ENCODE assay signal across 10 mouse cellular contexts in the genomic region with DNA sequence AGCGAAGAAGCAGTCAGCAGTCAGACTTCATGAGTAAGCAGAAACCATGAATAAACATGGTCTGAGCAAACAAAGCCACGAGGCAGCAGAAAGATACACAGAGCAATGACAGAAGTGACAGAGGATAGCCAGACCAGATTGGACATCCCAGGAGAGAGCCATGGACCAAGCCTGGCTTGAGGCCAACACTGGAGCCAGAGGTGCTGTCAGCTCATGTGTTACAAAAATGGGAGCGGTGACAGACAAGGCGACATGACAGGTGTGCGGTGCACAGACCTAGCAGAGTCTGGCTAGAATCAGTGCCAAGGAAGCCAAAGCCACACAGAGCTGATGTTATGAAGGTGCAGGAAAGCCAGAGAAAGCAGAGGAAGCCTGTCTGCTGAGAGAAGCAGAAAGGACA. TPM values are rescaled to one million over a fixed set of nuclear protein-coding genes. Genes with fewer than 3 reads are reported as not detected.
A peak's percentile ranks its signal among the peaks of the same experiment; 100 is the strongest.
DNase-seq lines count a peak whose midpoint lies in the region; ATAC-seq and TF ChIP-seq lines count a peak whose summit lies in the region.
"Had no signal": no experiment of that assay in that cellular context is flagged by ENCODE, and none has a peak within 500 bp of the region (broad histone marks: within the 10 kb centered on the region; RNA-seq: fewer than 3 reads in every experiment).

No protein-coding gene starts in this region.

- no peak overlapping the region for H3K27ac ChIP-seq in hindbrain, embryonic 14.5 days
- no peak overlapping the region for H3K27ac ChIP-seq in hindbrain, embryonic 11.5 days (ENCODE audit: low read depth, low read length)
- peak overlapping the region; percentile 14; the same call in 1 of the 2 replicates for H3K27ac ChIP-seq in thymus, adult 2 months (ENCODE audit: control insufficient read depth, insufficient read depth, low read length)
- H3K27ac ChIP-seq in heart, postnatal 0 days (ENCODE audit: low read depth), result no peak overlapping the region
- H3K27ac ChIP-seq in limb, embryonic 10.5 days, result no peak overlapping the region
- H3K27ac ChIP-seq: embryonic facial prominence, embryonic 12.5 days; hindbrain, embryonic 15.5 days had no signal

- no peaks in the 10 kb centered on the region for H3K4me1 ChIP-seq in hindbrain, embryonic 14.5 days (replicated peaks; ENCODE audit: control insufficient read depth, insufficient read depth, low read length)
- no peaks in the 10 kb centered on the region for H3K4me1 ChIP-seq in hindbrain, embryonic 11.5 days (replicated peaks; ENCODE audit: control insufficient read depth, insufficient read depth, low read length)
- peaks cover 5% of the 10 kb centered on the region for H3K4me1 ChIP-seq in thymus, adult 2 months (replicated peaks; ENCODE audit: control insufficient read depth, insufficient read depth, low read length)
- H3K4me1 ChIP-seq in heart, postnatal 0 days (ENCODE audit: control insufficient read depth, insufficient read depth), result peaks cover 10% of the 10 kb centered on the region
- no peaks in the 10 kb centered on the region for H3K4me1 ChIP-seq in limb, embryonic 10.5 days
- H3K4me1 ChIP-seq: embryonic facial prominence, embryonic 12.5 days; hindbrain, embryonic 15.5 days had no signal

- 49% methylated on average over 5 of the region's 5 CpGs for WGBS in hindbrain, embryonic 14.5 days
- WGBS in hindbrain, embryonic 11.5 days, result 81% methylated on average over 5 of the region's 5 CpGs
- 68% methylated on average over 5 of the region's 5 CpGs for WGBS in thymus, adult 2 months
- WGBS in heart, postnatal 0 days, result 25% methylated on average over 5 of the region's 5 CpGs
- 89% methylated on average over 5 of the region's 5 CpGs for WGBS in limb, embryonic 10.5 days

- no peak for TF ChIP-seq EP300 in heart, postnatal 0 days (IDR thresholded peaks at IDR 0.05; ENCODE audit: low read depth)

- no peak for TF ChIP-seq POLR2A in thymus, adult 2 months (IDR thresholded peaks at IDR 0.05; ENCODE audit: control insufficient read depth, extremely low read depth, insufficient read depth, low read length, poor library complexity)
- TF ChIP-seq POLR2A in myocyte (IDR thresholded peaks at IDR 0.05; ENCODE audit: insufficient read length, low read depth), result no peak

- no peaks in the 10 kb centered on the region for H3K79me2 ChIP-seq in myocyte (ENCODE audit: control insufficient read depth, insufficient read depth)

- H3K36me3 ChIP-seq in hindbrain, embryonic 14.5 days (replicated peaks; ENCODE audit: control insufficient read depth, insufficient read depth), result no peaks in the 10 kb centered on the region
- no peaks in the 10 kb centered on the region for H3K36me3 ChIP-seq in hindbrain, embryonic 11.5 days (ENCODE audit: control insufficient read depth, insufficient read depth, low read length)
- H3K36me3 ChIP-seq in thymus, adult 2 months (ENCODE audit: control insufficient read depth, insufficient read depth, low read length), result no peaks in the 10 kb centered on the region
- no peaks in the 10 kb centered on the region for H3K36me3 ChIP-seq in heart, postnatal 0 days (replicated peaks; ENCODE audit: control insufficient read depth, insufficient read depth, low read length)
- H3K36me3 ChIP-seq in myocyte (ENCODE audit: control insufficient read depth, insufficient read depth), result no peaks in the 10 kb centered on the region
- no peaks in the 10 kb centered on the region for H3K36me3 ChIP-seq in limb, embryonic 10.5 days
- H3K36me3 ChIP-seq: embryonic facial prominence, embryonic 12.5 days; hindbrain, embryonic 15.5 days had no signal

- no peaks in the 10 kb centered on the region for H3K9me3 ChIP-seq in hindbrain, embryonic 14.5 days (ENCODE audit: control insufficient read depth, low read length)
- no peaks in the 10 kb centered on the region for H3K9me3 ChIP-seq in hindbrain, embryonic 11.5 days (ENCODE audit: control insufficient read depth, low read length)
- H3K9me3 ChIP-seq in heart, postnatal 0 days (replicated peaks; ENCODE audit: control insufficient read depth, low read length), result no peaks in the 10 kb centered on the region
- H3K9me3 ChIP-seq in limb, embryonic 10.5 days (replicated peaks), result no peaks in the 10 kb centered on the region
- H3K9me3 ChIP-seq: embryonic facial prominence, embryonic 12.5 days; hindbrain, embryonic 15.5 days had no signal

- H3K27me3 ChIP-seq in hindbrain, embryonic 14.5 days (ENCODE audit: control insufficient read depth, insufficient read depth, low read length), result no peaks in the 10 kb centered on the region
- H3K27me3 ChIP-seq in hindbrain, embryonic 11.5 days (ENCODE audit: control insufficient read depth, insufficient read depth, low read length), result no peaks in the 10 kb centered on the region
- H3K27me3 ChIP-seq in thymus, adult 2 months (ENCODE audit: control insufficient read depth, insufficient read depth, low read length), result no peaks in the 10 kb centered on the region
- no peaks in the 10 kb centered on the region for H3K27me3 ChIP-seq in heart, postnatal 0 days (ENCODE audit: control insufficient read depth, insufficient read depth, low read length)
- H3K27me3 ChIP-seq in myocyte (ENCODE audit: control insufficient read depth, insufficient read depth, insufficient read length), result no peaks in the 10 kb centered on the region
- no peaks in the 10 kb centered on the region for H3K27me3 ChIP-seq in limb, embryonic 10.5 days (ENCODE audit: low read depth, poor library complexity, severe bottlenecking)
- H3K27me3 ChIP-seq: embryonic facial prominence, embryonic 12.5 days; hindbrain, embryonic 15.5 days had no signal

- H3K9ac ChIP-seq in hindbrain, embryonic 14.5 days, result no peak overlapping the region
- no peak overlapping the region for H3K9ac ChIP-seq in hindbrain, embryonic 11.5 days (ENCODE audit: low read depth, low read length)
- H3K9ac ChIP-seq in heart, postnatal 0 days (replicated peaks; ENCODE audit: low read depth, low read length), result no peak overlapping the region
- H3K9ac ChIP-seq: embryonic facial prominence, embryonic 12.5 days; hindbrain, embryonic 15.5 days had no signal

- no peak overlapping the region for H3ac ChIP-seq in myocyte (ENCODE audit: control insufficient read depth, insufficient read length)

- H3K4me2 ChIP-seq in hindbrain, embryonic 14.5 days (replicated peaks), result no peak overlapping the region
- no peak overlapping the region for H3K4me2 ChIP-seq in hindbrain, embryonic 11.5 days (replicated peaks; ENCODE audit: low read depth, low read length)
- peak overlapping the region; percentile 4; the same call in 1 of the 2 replicates for H3K4me2 ChIP-seq in heart, postnatal 0 days (ENCODE audit: low read depth, low read length)
- no peak overlapping the region for H3K4me2 ChIP-seq in myocyte (ENCODE audit: low read depth)
- H3K4me2 ChIP-seq: embryonic facial prominence, embryonic 12.5 days; hindbrain, embryonic 15.5 days had no signal

- TF ChIP-seq CTCF in thymus, adult 2 months (IDR thresholded peaks at IDR 0.05; ENCODE audit: borderline replicate concordance, control insufficient read depth, extremely low read depth, insufficient read depth, low read length, poor library complexity), result no peak
- TF ChIP-seq CTCF in heart, postnatal 0 days (IDR thresholded peaks at IDR 0.05; ENCODE audit: low read depth), result no peak

- no peak overlapping the region for H3K4me3 ChIP-seq in hindbrain, embryonic 14.5 days (replicated peaks; ENCODE audit: low read length)
- H3K4me3 ChIP-seq in hindbrain, embryonic 11.5 days (ENCODE audit: low read depth, low read length), result no peak overlapping the region
- no peak overlapping the region for H3K4me3 ChIP-seq in thymus, adult 2 months (ENCODE audit: control insufficient read depth, insufficient read depth, low read length)
- H3K4me3 ChIP-seq in heart, postnatal 0 days (ENCODE audit: low read depth, low read length), result no peak overlapping the region
- no peak overlapping the region for H3K4me3 ChIP-seq in myocyte
- no peak overlapping the region for H3K4me3 ChIP-seq in limb, embryonic 10.5 days
- H3K4me3 ChIP-seq: embryonic facial prominence, embryonic 12.5 days; hindbrain, embryonic 15.5 days had no signal

- DNase-seq in hindbrain, embryonic 14.5 days (ENCODE audit: low spot score), result peak; percentile 31
- no peak for DNase-seq in hindbrain, embryonic 11.5 days (ENCODE audit: low spot score)
- DNase-seq in thymus, adult 2 months, result peak; percentile 12
- no peak for DNase-seq in thymus, adult 18-20 months
- no peak for DNase-seq in heart, postnatal 0 days (ENCODE audit: low spot score)
- DNase-seq in limb, embryonic 10.5 days (ENCODE audit: low spot score), result no peak

- ATAC-seq in hindbrain, embryonic 14.5 days (ENCODE audit: low FRiP score), result no peak
- ATAC-seq in hindbrain, embryonic 11.5 days (ENCODE audit: low FRiP score), result no peak
- peak; percentile 79 for ATAC-seq in heart, postnatal 0 days (ENCODE audit: insufficient read depth, low read depth)
- no peak for ATAC-seq in activated CD4-positive, CD25-positive, alpha-beta regulatory T cell, adult 4 months

TF ChIP-seq in myocyte, 11 proteins besides CTCF, POLR2A, EP300 and RAD21 (continues in another document):
- no peak for TF ChIP-seq E2F4 (IDR thresholded peaks at IDR 0.05; ENCODE audit: insufficient read depth)
- TF ChIP-seq SRF (IDR thresholded peaks at IDR 0.05; ENCODE audit: control insufficient read depth, insufficient read length, low read depth), result no peak
- TF ChIP-seq USF1 (IDR thresholded peaks at IDR 0.05; ENCODE audit: low read depth), result no peak
- no peak for TF ChIP-seq MAX (IDR thresholded peaks at IDR 0.05; ENCODE audit: low read depth)

RNA-seq across cellular contexts. Expression of gene Psma1, which starts 35.3 kb away (rescaled TPM):
- polyA plus RNA-seq in hindbrain, embryonic 14.5 days (2014; fragmentation: Nextera tagmentation; extraction: Ambion mirVana), result 331 and 341 TPM in 2 replicates
- 476 and 479 TPM in 2 replicates for polyA plus RNA-seq in hindbrain, embryonic 11.5 days (2014; fragmentation: Nextera tagmentation; extraction: Ambion mirVana)
- 112 and 133 TPM in 2 replicates for polyA plus RNA-seq in thymus, adult 2 months (2012; rRNA removed)
- 157 and 196 TPM in 2 replicates for total RNA-seq in heart, postnatal 0 days (2014; rRNA removed; ENCODE audit: low replicate concordance)
- 304 and 320 TPM in 2 replicates for polyA plus RNA-seq in heart, postnatal 0 days (2015; fragmentation: Nextera tagmentation; extraction: Ambion mirVana)
- polyA plus RNA-seq in myocyte (2012; fragmentation: generic; extraction: Trizol), result 104 TPM
- polyA plus RNA-seq in limb, embryonic 10.5 days (2016; fragmentation: Nextera tagmentation; extraction: Ambion mirVana), result 502 and 525 TPM in 2 replicates
- 100 to 1,000 TPM; 277 to 308 TPM for polyA plus RNA-seq in activated CD4-positive, CD25-positive, alpha-beta regulatory T cell, adult 4 months (2017; shearing (Covaris generic))

RNA-seq across cellular contexts. Expression of gene Copb1, which starts 56.7 kb away (rescaled TPM):
- polyA plus RNA-seq in hindbrain, embryonic 14.5 days (2014; fragmentation: Nextera tagmentation; extraction: Ambion mirVana), result 96.1 and 110 TPM in 2 replicates
- 122 and 127 TPM in 2 replicates for polyA plus RNA-seq in hindbrain, embryonic 11.5 days (2014; fragmentation: Nextera tagmentation; extraction: Ambion mirVana)
- polyA plus RNA-seq in thymus, adult 2 months (2012; rRNA removed), result 42.1 and 43.5 TPM in 2 replicates
- 47.9 and 54.1 TPM in 2 replicates for total RNA-seq in heart, postnatal 0 days (2014; rRNA removed; ENCODE audit: low replicate concordance)
- polyA plus RNA-seq in heart, postnatal 0 days (2015; fragmentation: Nextera tagmentation; extraction: Ambion mirVana), result 52.9 and 53.0 TPM in 2 replicates
- 52.4 TPM for polyA plus RNA-seq in myocyte (2012; fragmentation: generic; extraction: Trizol)
- 88.8 and 112 TPM in 2 replicates for polyA plus RNA-seq in limb, embryonic 10.5 days (2016; fragmentation: Nextera tagmentation; extraction: Ambion mirVana)
- 100 to 1,000 TPM; 114 to 121 TPM for polyA plus RNA-seq in activated CD4-positive, CD25-positive, alpha-beta regulatory T cell, adult 4 months (2017; shearing (Covaris generic))

Comparison
In these comparisons a context has a peak if more than half of its experiments do, and no peak if none do; other contexts are left out.
1. DNase-seq: peak in hindbrain, embryonic 14.5 days (single experiment) and thymus, adult 2 months (single experiment); none in hindbrain, embryonic 11.5 days (single experiment), thymus, adult 18-20 months (0 of 2), heart, postnatal 0 days (single experiment) and limb, embryonic 10.5 days (single experiment).